Comparison of ENCODE assay signal across 23 mouse cellular contexts in genomic region chr4:132574809-132575347, GRCm38 (mm10). TPM values are rescaled to one million over a fixed set of nuclear protein-coding genes. Genes with fewer than 3 reads are reported as not detected.
DNase-seq lines count a peak whose midpoint lies in the region; ATAC-seq and TF ChIP-seq lines count a peak whose summit lies in the region.
"Had no signal": no experiment of that assay in that cellular context is flagged by ENCODE, and none has a peak within 500 bp of the region (broad histone marks: within the 10 kb centered on the region; RNA-seq: fewer than 3 reads in every experiment).

No protein-coding gene starts in this region.

- TF ChIP-seq CTCF in lung, embryonic 14.5 days (IDR thresholded peaks at IDR 0.05; ENCODE audit: low read depth) = no peak
- no peak for TF ChIP-seq CTCF in lung, postnatal 0 days (IDR thresholded peaks at IDR 0.05)

- WGBS in lung, embryonic 14.5 days = 83% methylated on average over 1 of the region's 1 CpGs
- WGBS in lung, postnatal 0 days = 78% methylated on average over 1 of the region's 1 CpGs

- peaks cover 6% of the 10 kb centered on the region; the same call in 1 of the 2 replicates for H3K4me1 ChIP-seq in lung, embryonic 14.5 days (ENCODE audit: insufficient read depth)
- no peaks in the 10 kb centered on the region for H3K4me1 ChIP-seq in lung, postnatal 0 days (ENCODE audit: insufficient read depth, low read depth, low read length)
- H3K4me1 ChIP-seq: hindbrain, embryonic 12.5 days; hindbrain, embryonic 15.5 days had no signal

- TF ChIP-seq EP300 in lung, postnatal 0 days (IDR thresholded peaks at IDR 0.05) = no peak

- H3K27me3 ChIP-seq in lung, embryonic 14.5 days (ENCODE audit: insufficient read depth, low read length) = no peaks in the 10 kb centered on the region
- no peaks in the 10 kb centered on the region for H3K27me3 ChIP-seq in lung, postnatal 0 days (replicated peaks; ENCODE audit: insufficient read depth, low read length)
- H3K27me3 ChIP-seq: CH12.LX; forebrain, embryonic 13.5 days; hindbrain, embryonic 12.5 days; hindbrain, embryonic 15.5 days had no signal

- no peaks in the 10 kb centered on the region for H3K9me3 ChIP-seq in lung, embryonic 14.5 days (ENCODE audit: low read depth, low read length)
- H3K9me3 ChIP-seq in lung, postnatal 0 days (ENCODE audit: low read length) = no peaks in the 10 kb centered on the region
- H3K9me3 ChIP-seq: forebrain, embryonic 10.5 days; forebrain, embryonic 13.5 days; G1E; hindbrain, embryonic 12.5 days; hindbrain, embryonic 15.5 days had no signal

- H3K4me2 ChIP-seq in lung, embryonic 14.5 days = no peak overlapping the region
- H3K4me2 ChIP-seq in lung, postnatal 0 days (replicated peaks; ENCODE audit: low read depth, low read length) = no peak overlapping the region
- H3K4me2 ChIP-seq: forebrain, embryonic 13.5 days; heart, embryonic 11.5 days; hindbrain, embryonic 12.5 days; hindbrain, embryonic 15.5 days had no signal

- no peak overlapping the region for H3K9ac ChIP-seq in lung, embryonic 14.5 days
- H3K9ac ChIP-seq in lung, postnatal 0 days (replicated peaks; ENCODE audit: low read depth) = no peak overlapping the region
- H3K9ac ChIP-seq: forebrain, embryonic 13.5 days; hindbrain, embryonic 12.5 days; hindbrain, embryonic 15.5 days had no signal

- no peak for ATAC-seq in lung, embryonic 14.5 days (ENCODE audit: insufficient read depth)
- ATAC-seq in lung, postnatal 0 days = no peak
- peak; percentile 39; the same call in 1 of the 2 replicates for ATAC-seq in megakaryocyte progenitor cell, adult 5-6 weeks (replicated peaks; ENCODE audit: poor library complexity)
- ATAC-seq: forebrain, embryonic 13.5 days; forebrain, embryonic 16.5 days had no signal

- peak; percentile 70 for DNase-seq in lung, embryonic 14.5 days
- DNase-seq in lung, postnatal 4 days = no peak
- DNase-seq in lung, postnatal 0 days (ENCODE audit: low spot score) = peak; percentile 18
- no peak for DNase-seq in lung, postnatal 25 days (ENCODE audit: low spot score)
- DNase-seq in urinary bladder, adult 18-20 months (ENCODE audit: low spot score in 2 of 2) = no peak
- DNase-seq: adrenal gland, adult 8-10 months; adrenal gland, postnatal 36 days; B cell, adult 2 months; cerebellum, adult 18-20 months; cerebellum, adult 9-10 months; cerebellum, postnatal 14 days; gastrocnemius, adult 2 months; gastrocnemius, postnatal 14 days; heart, adult 11 months had no signal

- H3K27ac ChIP-seq in lung, embryonic 14.5 days (ENCODE audit: low read depth) = no peak overlapping the region
- H3K27ac ChIP-seq in lung, postnatal 0 days (ENCODE audit: low read length) = no peak overlapping the region
- H3K27ac ChIP-seq: forebrain, embryonic 10.5 days; forebrain, embryonic 13.5 days; gastrocnemius, adult 2 months; hindbrain, embryonic 12.5 days; hindbrain, embryonic 15.5 days had no signal

- no peak overlapping the region for H3K4me3 ChIP-seq in lung, embryonic 14.5 days (ENCODE audit: low read depth, low read length)
- no peak overlapping the region for H3K4me3 ChIP-seq in lung, postnatal 0 days (ENCODE audit: low read depth, low read length)
- H3K4me3 ChIP-seq: forebrain, embryonic 10.5 days; forebrain, embryonic 13.5 days; gastrocnemius, adult 2 months; hindbrain, embryonic 12.5 days; hindbrain, embryonic 15.5 days had no signal

- no peaks in the 10 kb centered on the region for H3K36me3 ChIP-seq in lung, embryonic 14.5 days (ENCODE audit: insufficient read depth)
- H3K36me3 ChIP-seq in lung, postnatal 0 days (ENCODE audit: insufficient read depth, low read length) = no peaks in the 10 kb centered on the region
- H3K36me3 ChIP-seq: forebrain, embryonic 10.5 days; G1E; hindbrain, embryonic 12.5 days; hindbrain, embryonic 15.5 days had no signal

RNA-seq across cellular contexts. Expression of gene Ptafr, which starts 11.0 kb away (rescaled TPM):
- polyA plus RNA-seq in lung, embryonic 14.5 days (2014; fragmentation: Nextera tagmentation; extraction: Ambion mirVana) = 0.83 and 1.1 TPM in 2 replicates
- 2.1 and 2.5 TPM in 2 replicates for polyA plus RNA-seq in lung, postnatal 0 days (2015; fragmentation: Nextera tagmentation; extraction: Ambion mirVana)
- 1.1 and 1.3 TPM in 2 replicates for total RNA-seq in megakaryocyte progenitor cell, adult 5-6 weeks (2015)
- 2.5 and 2.9 TPM in 2 replicates for total RNA-seq in megakaryocyte progenitor cell, adult 5-6 weeks (2017)

RNA-seq across cellular contexts. Expression of gene Dnajc8, which starts 39.5 kb away (rescaled TPM):
- polyA plus RNA-seq in lung, embryonic 14.5 days (2014; fragmentation: Nextera tagmentation; extraction: Ambion mirVana) = 191 TPM in 2 replicates
- 157 and 182 TPM in 2 replicates for polyA plus RNA-seq in lung, postnatal 0 days (2015; fragmentation: Nextera tagmentation; extraction: Ambion mirVana)
- 134 and 147 TPM in 2 replicates for total RNA-seq in megakaryocyte progenitor cell, adult 5-6 weeks (2015)
- 416 and 463 TPM in 2 replicates for total RNA-seq in megakaryocyte progenitor cell, adult 5-6 weeks (2017)

RNA-seq across cellular contexts. Expression of gene Atpif1, which starts 41.4 kb away (rescaled TPM):
- polyA plus RNA-seq in lung, embryonic 14.5 days (2014; fragmentation: Nextera tagmentation; extraction: Ambion mirVana) = 1,179 and 1,189 TPM in 2 replicates
- polyA plus RNA-seq in lung, postnatal 0 days (2015; fragmentation: Nextera tagmentation; extraction: Ambion mirVana) = 700 and 732 TPM in 2 replicates
- 678 and 715 TPM in 2 replicates for total RNA-seq in megakaryocyte progenitor cell, adult 5-6 weeks (2015)
- 1,407 and 1,519 TPM in 2 replicates for total RNA-seq in megakaryocyte progenitor cell, adult 5-6 weeks (2017)

Comparison
In these comparisons a context has a peak if more than half of its experiments do, and no peak if none do; other contexts are left out.
1. DNase-seq: peak in lung, embryonic 14.5 days (single experiment) and lung, postnatal 0 days (single experiment); none in lung, postnatal 4 days (0 of 2), lung, postnatal 25 days (single experiment) and urinary bladder, adult 18-20 months (0 of 2).